Mouse (Mus musculus) limb, embryonic 14.5 days (tissue): ENCODE results near the gene Ccdc151. TPM values are rescaled to one million over a fixed set of nuclear protein-coding genes. Genes with fewer than 3 reads are reported as not detected.
A peak's percentile ranks its signal among the peaks of the same experiment; 100 is the strongest.

Experiments
- ATAC-seq: fragments of 200-750 bp; cut with Nextera tagmentation; 2 replicates; pipeline ENCODE4 v1.8.0; 2017; ENCODE audit warnings: low read depth, moderate number of reproducible peaks, moderate TSS enrichment; ENCODE audit not compliant: low FRiP score
- DNase-seq: peaks from one replicate; pipeline ENCODE4 v3.0.0-alpha.2; 2015; ENCODE audit warnings: low spot score
- H3K27ac ChIP-seq: fragments of 300-500 bp; sonication (generic); replicated peaks from 2 replicates; pipeline ENCODE4 v1.5.1; 2014; ENCODE audit warnings: low read depth, mild to moderate bottlenecking, low read length, moderate library complexity, mixed read lengths
- H3K27me3 ChIP-seq: fragments of 300-500 bp; sonication (generic); 2 replicates; pipeline ENCODE4 v1.6.1; 2014; ENCODE audit warnings: low read length, mixed read lengths; ENCODE audit not compliant: control insufficient read depth, insufficient read depth
- H3K36me3 ChIP-seq: fragments of 300-500 bp; sonication (generic); 2 replicates; pipeline ENCODE4 v1.6.1; 2014; ENCODE audit warnings: mild to moderate bottlenecking, low read length, moderate library complexity, mixed read lengths; ENCODE audit not compliant: control insufficient read depth, insufficient read depth
- H3K4me1 ChIP-seq: fragments of 300-500 bp; sonication (generic); 2 replicates; pipeline ENCODE4 v1.6.1; 2014; ENCODE audit warnings: antibody characterized with exemption, low read length, mixed read lengths; ENCODE audit not compliant: control insufficient read depth, insufficient read depth
- H3K4me2 ChIP-seq: fragments of 300-500 bp; sonication (generic); replicated peaks from 2 replicates; pipeline ENCODE4 v1.6.1; 2014; ENCODE audit warnings: low read depth, mild to moderate bottlenecking, low read length, moderate library complexity; ENCODE audit not compliant: severe bottlenecking
- H3K4me3 ChIP-seq: fragments of 300-500 bp; sonication (generic); replicated peaks from 2 replicates; pipeline ENCODE4 v1.5.1; 2014; ENCODE audit warnings: low read length
- H3K9ac ChIP-seq: fragments of 300-500 bp; sonication (generic); 2 replicates; pipeline ENCODE4 v1.6.1; 2014; ENCODE audit warnings: mild to moderate bottlenecking, low read depth, low read length, moderate library complexity; ENCODE audit not compliant: severe bottlenecking
- H3K9me3 ChIP-seq: fragments of 300-500 bp; sonication (generic); 2 replicates; pipeline ENCODE4 v1.6.1; 2016; ENCODE audit warnings: low read length; ENCODE audit not compliant: control insufficient read depth
- POLR2A ChIP-seq: fragments of 200-500 bp; IDR thresholded peaks from 2 replicates; pipeline ENCODE4 v1.8.0; 2012; ENCODE audit warnings: inconsistent platforms, mild to moderate bottlenecking, moderate library complexity, borderline replicate concordance; ENCODE audit not compliant: insufficient read depth, insufficient read length; ENCODE audit errors: extremely low read depth
- WGBS: fragments of 180-500 bp; shearing (Covaris S2); extraction: QIAGEN DNeasy Blood & Tissue Kit; methylation state at CpG from one replicate; pipeline ENCODE4 v1.1.7; 2014; 5-methylcytosine and 5-hydroxymethylcytosine counted together
- polyA plus RNA-seq, 2 experiments: library from polyadenylated mRNA; depleted of rRNA in 1 of 2; stranded (reverse) in 1 of 2; unstranded in 1 of 2; fragments of >200 nt; fragmentation: Nextera tagmentation in 1 of 2; extraction: Ambion mirVana in 1 of 2; gene quantifications; 2 replicates each; pipeline versions ENCODE4 v1.2.1 to v1.2.3; 2012 to 2014

Ccdc151 gene
- polyA plus RNA-seq, 2 experiments: 0.37 to 1.3 TPM

DNA sequence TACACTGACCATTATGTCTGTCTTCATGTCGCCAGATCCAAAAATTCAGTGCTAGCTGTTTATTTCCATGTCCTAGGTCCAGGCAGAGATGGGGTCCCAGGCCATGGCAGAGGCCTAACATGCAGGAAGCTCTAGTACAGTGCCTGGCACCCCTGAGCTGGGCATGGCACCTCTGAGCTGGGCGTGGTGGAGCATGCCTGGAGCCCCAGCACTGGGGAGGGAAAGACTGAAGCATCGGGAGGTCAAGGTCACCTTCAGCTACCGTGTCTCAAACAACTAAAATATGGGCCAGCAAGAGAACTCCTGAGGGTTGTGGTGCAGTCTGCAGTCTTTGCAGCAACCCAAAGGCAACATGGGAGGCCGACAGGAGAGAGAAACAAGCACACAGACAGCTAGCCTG is 44.1 kb downstream of the Ccdc151 start:
- no peak overlapping the region for H3K9ac ChIP-seq
- H3K27me3 ChIP-seq: peaks cover 41% of the 10 kb centered on the region

DNA sequence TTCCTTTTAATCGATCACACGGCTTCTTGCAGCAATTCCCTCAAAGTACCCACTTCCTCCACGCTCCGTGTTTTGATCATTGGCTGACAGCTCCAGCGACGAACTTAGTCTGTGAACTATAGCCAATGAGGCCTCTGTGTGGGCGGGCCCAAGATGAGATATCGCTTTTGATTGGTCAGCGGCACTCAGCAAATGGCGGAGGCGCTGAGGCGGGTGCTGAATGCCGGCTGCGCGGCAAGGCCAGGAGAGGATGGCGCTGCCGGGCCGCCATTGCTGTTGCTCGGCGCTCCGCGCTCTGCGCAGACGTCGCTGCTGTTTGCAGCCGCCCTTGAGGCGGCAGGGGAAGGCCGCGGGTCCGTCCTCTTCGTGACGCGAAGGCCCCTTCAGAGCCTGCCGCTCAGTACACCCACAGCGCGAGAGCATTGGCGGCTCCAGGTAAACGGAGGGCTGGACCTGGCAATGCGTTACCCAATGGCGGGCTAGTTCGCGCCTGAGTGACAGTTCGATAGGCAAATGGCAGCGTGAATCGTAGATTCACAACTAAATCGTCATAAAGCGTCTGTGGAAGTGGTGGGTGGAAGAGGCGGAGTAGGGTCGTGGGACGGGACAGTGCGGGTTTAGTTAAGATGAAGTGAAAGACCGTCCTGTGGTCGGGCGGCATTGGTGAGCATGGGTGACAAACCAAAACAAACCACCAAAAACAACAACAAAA is 46.7 kb downstream of the Ccdc151 start, which contains the start of gene Swsap1:
Gene Swsap1, plus strand, starts transcription at position 186 of the 712 bp plus-strand sequence.
- Histone ChIP-seq H3K4me3 (peak within 1 kb of the TSS; percentile 70), H3K4me1 (peaks cover 6% of the 10 kb centered on the region; the same call in 1 of the 2 replicates), H3K9ac (peak within 1 kb of the TSS; percentile 76), H3K27me3 (peaks cover 15% of the 10 kb centered on the region), H3K36me3 (0 out of 2 replicates have a peak, but pooled peaks cover 5% of the 10 kb centered on the region), H3K4me2 (peak within 1 kb of the TSS; percentile 61), H3K9me3 (no peaks in the 10 kb centered on the region), H3K27ac (peak within 1 kb of the TSS; percentile 77)
- TF ChIP-seq POLR2A: 0 out of 2 replicates have a peak, but pooled peaks have one; percentile 30
- ATAC-seq (peak; percentile 98), DNase-seq (peak; percentile 97)
- WGBS: under 1% methylated on average over 54 of the region's 54 CpGs

More for the DNA sequence above, 44.1 kb downstream of the Ccdc151 start:
- Histone ChIP-seq H3K9me3 (no peaks in the 10 kb centered on the region), H3K27ac (no peak overlapping the region), H3K4me2 (no peak overlapping the region), H3K4me3 (no peak overlapping the region), H3K36me3 (0 out of 2 replicates have a peak, but pooled peaks cover 5% of the 10 kb centered on the region), H3K4me1 (peaks cover 11% of the 10 kb centered on the region)
- no peak for ATAC-seq
- DNase-seq: no peak
- 77% methylated on average over 5 of the region's 5 CpGs for WGBS
- TF ChIP-seq POLR2A: no peak

DNA sequence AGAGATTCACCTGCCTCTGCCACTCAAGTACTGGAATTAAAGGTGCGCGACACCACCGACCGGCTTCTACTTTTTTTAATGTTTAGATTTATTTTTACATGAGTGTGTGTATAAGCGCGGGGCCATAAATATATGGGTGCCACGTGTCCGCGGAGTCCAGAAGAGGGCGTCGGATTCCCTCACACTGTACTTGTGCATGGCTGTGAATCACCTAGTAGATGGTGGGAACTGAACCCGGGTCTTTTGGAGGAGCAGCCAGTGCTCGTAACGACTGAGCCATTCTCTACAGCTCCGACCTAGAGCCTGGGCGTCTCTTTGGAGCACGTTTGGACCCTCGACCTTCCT is 47.2 kb downstream of the Ccdc151 start:
- H3K9ac ChIP-seq: peak overlapping the region; percentile 76; the same call in 1 of the 2 replicates
- peak overlapping the region; percentile 77 for H3K27ac ChIP-seq
- 0 out of 2 replicates have a peak, but pooled peaks cover 5% of the 10 kb centered on the region for H3K36me3 ChIP-seq
- no peak for TF ChIP-seq POLR2A
- peaks cover 4% of the 10 kb centered on the region; the same call in 1 of the 2 replicates for H3K4me1 ChIP-seq
- no peaks in the 10 kb centered on the region for H3K9me3 ChIP-seq
- WGBS: 3% methylated on average over 18 of the region's 18 CpGs
- ATAC-seq (peak; percentile 53), DNase-seq (no peak)
- H3K27me3 ChIP-seq: peaks cover 10% of the 10 kb centered on the region
- H3K4me3 ChIP-seq: peak overlapping the region; percentile 70
- peak overlapping the region; percentile 61 for H3K4me2 ChIP-seq

DNA sequence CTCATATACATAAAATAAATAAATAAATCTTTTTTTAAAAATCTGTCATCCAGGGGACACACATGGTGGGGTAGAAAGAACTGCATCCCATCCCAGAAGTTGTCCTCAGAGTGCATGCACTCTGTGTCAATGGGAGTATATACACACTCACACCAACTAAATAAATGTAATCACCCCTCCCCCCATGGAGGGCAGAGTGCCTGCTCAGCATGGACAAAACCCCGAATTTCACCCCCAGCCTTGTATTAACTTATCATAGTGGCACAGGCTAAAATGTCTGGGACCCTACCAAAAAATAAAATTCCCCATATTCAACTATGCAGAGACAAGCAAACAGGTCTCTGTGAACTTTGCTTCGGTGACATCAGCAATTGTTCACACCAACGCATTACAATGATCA is 47.8 kb downstream of the Ccdc151 start:
- Histone ChIP-seq H3K9me3 (no peaks in the 10 kb centered on the region), H3K4me3 (no peak overlapping the region), H3K9ac (no peak overlapping the region), H3K4me1 (peaks cover 4% of the 10 kb centered on the region; the same call in 1 of the 2 replicates), H3K27ac (no peak overlapping the region), H3K4me2 (peak overlapping the region; percentile 61; the same call in 1 of the 2 replicates), H3K27me3 (peaks cover 4% of the 10 kb centered on the region; the same call in 1 of the 2 replicates), H3K36me3 (0 out of 2 replicates have a peak, but pooled peaks cover 5% of the 10 kb centered on the region)
- DNase-seq: no peak
- no peak for TF ChIP-seq POLR2A
- 81% methylated on average over 3 of the region's 3 CpGs for WGBS
- ATAC-seq: no peak

DNA sequence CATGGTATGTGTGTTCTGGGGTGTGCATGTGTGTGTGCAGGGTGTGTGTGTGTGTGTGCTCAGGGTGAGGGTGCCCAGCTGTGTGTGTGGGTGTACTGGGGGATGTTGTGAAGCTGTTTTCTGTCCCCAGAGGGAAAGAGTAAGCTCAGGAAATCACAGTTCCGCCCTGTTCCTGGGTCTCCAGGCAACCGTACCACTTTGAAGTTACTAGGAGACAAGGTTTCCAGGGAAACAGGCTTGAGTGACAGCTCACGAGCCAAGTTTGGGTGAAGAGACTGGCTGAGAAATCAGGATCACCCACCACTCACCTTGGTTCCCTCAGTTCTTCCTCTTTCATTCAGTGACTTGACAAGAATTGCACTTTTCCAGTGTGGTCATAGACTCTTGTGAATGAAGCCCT is 48.8 kb downstream of the Ccdc151 start:
- Histone ChIP-seq H3K27me3 (no peaks in the 10 kb centered on the region), H3K4me1 (peaks cover 4% of the 10 kb centered on the region; the same call in 1 of the 2 replicates), H3K4me3 (no peak overlapping the region), H3K9ac (no peak overlapping the region), H3K9me3 (no peaks in the 10 kb centered on the region), H3K27ac (no peak overlapping the region), H3K36me3 (0 out of 2 replicates have a peak, but pooled peaks cover 4% of the 10 kb centered on the region), H3K4me2 (no peak overlapping the region)
- whole genome bisulfite sequencing: 16% methylated on average over 3 of the region's 3 CpGs
- no peak for ATAC-seq
- DNase-seq: no peak
- TF ChIP-seq POLR2A: no peak
